Mouse (Mus musculus) urinary bladder, adult 18-20 months (tissue): ENCODE data around the gene Ckap4.
"Not testable (repeated sequence)": the region's sequence is repeated elsewhere in the genome, so short reads cannot be mapped to it uniquely, and the experiment has no call there.

Source experiments
- DNase-seq, 2 experiments: peaks; one replicate each; pipeline ENCODE4 v3.0.0; 2022; ENCODE audit warnings: low spot score in 2 of 2, mixed read lengths in 2 of 2

The Ckap4 gene

DNA sequence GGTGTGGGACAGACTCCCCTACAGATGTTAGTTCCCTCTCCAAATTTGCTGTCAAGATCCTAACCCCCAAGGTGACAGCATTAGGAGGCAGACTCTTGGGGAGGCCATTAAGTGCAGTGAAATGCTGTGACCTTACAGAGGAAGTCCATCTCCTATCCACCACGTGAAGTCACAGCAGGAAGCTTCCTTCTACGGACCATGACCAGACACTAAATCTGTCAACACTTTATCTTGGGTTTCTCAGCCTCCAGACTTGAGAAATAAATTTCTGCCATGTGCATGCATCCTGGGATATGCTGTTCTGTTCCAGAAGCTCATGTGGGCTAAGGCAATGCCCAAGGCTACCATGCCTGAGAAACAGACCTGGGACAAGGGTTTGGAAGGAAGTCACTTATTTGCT, 35.0 kb downstream of the Ckap4 start:
- no peak for DNase-seq

DNA sequence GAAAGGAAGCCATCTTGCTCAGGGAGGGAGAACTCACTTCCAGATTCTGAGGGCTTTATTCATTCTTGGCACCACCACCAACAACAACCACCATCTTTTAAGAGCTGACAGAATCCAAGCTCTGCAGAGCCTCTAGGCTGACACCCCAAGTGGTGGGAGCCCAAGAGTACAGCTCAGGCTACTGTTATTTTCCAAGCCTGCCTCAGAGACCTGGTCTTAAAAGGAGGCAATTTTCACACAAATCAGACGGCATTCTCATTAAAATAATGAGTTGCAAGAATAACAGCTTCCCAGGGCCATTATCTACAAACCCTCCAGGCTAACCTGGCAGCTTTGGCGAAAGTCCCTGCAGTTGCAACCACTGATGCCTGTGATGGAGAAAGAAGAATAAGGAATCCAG, 37.1 kb downstream of the Ckap4 start:
- no peak for DNase-seq

DNA sequence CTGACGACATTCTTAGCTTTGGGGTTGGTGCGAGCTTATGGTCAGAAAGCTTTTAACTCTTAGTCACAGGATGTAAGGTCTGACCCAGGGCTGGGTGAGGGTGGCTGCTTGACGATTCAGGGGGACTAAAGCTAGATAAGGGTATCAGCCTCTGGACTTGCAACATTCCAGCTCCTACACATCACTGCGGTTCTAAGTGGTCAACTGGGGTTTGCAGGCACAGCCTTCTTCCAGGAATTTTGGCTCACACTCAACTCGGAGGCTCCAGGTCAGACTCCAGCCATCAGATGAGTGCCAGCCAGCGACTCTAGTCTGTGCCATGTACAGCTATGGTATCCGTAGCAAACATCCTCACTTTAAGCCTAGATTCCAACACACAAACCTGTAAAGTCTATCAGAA, 39.4 kb downstream of the Ckap4 start:
- no peak for DNase-seq

DNA sequence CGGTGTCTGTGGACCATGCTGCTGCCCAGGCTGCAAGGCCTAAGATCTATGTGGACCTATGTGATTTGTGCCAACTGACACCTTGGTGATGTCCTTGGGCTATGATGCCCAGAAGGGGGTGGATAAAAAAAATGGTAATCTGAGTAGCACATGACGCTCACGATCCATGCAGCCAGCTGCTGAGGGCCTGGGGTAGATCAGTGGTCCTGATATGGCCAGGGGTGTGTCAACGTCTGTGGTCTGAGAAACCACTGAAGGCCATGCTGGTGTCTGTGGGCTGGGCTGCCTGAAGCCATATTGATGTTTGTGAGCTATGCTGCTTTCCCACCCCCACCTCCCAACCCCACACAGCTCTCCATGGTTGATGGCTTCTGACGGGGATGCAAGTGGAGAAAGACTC, 43.7 kb downstream of the Ckap4 start:
- no peak for DNase-seq

DNA sequence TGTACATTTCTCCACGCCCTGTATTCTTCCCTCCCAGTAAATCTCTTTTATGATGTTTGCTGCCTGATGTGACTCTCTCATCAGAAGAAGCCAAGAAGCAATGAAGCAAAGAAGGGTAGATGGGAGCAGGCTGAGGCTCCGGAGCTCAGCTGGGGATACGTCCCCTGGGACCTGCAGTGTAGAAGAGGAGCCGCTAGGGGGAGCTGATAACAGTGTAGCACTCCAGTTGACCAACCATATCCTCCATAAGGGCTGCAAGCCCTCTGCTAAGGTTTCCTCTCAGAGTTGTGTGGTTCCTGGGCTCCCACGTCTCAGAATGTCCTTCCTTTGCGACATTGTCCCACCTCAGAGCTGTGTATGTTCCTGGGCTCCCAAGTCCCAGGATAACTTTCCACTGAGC, 45.5 kb downstream of the Ckap4 start:
- DNase-seq: no peak

DNA sequence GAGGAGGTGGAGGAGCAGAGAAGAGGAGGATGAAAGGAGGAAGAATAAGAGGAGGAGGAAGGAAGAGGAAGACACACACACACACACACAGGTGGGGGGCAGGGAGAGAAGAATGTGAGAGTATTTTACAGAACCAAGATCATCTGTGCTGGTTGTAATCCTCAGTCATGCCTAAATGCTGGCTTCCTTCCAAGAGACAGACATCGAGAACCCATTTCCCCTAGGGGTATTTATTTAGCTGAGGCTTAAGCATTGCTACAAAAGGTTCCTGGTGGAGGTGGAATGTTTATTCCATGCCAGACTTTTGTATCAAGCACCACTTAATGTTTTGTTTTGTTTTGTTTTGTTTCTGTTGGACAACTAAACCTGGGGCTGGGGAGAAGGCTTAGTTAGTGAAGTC, 49.2 kb downstream of the Ckap4 start:
- no peak for DNase-seq

DNA sequence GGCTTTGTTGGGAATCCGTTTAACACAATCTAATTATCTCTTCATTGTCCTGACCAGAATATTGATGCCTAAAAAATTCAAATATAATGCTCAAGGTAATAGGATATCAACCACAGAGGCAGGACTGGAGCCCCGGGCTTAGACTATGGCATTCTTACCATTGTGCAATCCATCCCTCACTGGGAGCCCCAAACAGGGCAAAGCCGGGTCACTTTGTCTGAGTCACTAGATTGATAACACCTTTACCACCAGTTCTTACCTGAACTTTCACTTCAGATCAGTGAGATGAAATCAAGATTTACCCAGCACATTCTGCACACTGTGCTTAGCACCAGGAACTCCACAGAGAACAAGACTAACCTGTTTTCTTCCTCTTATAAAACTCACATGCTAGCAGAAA, 50.3 kb downstream of the Ckap4 start:
- DNase-seq: peak in 1 of 2 experiments; percentile 43

DNA sequence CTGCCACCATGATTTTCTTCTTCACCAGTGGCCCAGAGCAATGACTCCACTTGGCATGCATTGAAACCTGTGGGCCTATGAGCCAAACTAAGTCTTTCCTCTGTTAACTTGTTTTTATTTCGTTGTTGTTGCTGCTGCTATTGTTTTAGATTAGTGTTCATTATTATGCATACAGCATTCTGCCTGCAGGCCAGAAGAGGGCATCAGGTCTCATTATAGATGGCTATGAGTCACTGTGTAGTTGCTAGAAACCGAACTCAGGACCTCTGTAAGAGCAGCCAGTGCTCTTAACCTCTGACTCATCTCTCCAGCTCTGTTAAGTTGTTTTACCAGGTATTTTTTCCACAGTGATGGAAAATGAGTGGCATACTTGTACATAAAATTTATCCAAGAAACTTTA, 50.8 kb downstream of the Ckap4 start:
- DNase-seq: no peak

DNA sequence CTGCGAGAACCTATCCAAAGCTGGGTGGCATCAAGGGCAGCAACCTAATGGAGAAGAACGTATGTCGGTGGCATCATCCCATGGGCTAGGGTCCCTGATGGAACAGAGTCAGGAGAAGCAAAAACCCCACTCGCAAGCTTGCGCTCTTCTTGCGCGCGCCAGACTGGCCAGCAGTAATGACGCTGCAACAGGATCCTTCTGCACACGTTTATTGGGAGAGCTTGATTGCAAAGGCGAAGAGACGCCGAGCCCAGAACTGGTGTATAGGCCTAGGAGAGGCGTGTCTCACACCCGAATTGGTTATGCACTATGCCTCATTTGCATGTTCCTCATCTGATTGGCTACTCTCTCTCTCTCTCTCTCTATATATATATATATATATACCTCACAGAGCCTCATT, 51.4 kb downstream of the Ckap4 start:
- not testable (repeated sequence) for DNase-seq

DNA sequence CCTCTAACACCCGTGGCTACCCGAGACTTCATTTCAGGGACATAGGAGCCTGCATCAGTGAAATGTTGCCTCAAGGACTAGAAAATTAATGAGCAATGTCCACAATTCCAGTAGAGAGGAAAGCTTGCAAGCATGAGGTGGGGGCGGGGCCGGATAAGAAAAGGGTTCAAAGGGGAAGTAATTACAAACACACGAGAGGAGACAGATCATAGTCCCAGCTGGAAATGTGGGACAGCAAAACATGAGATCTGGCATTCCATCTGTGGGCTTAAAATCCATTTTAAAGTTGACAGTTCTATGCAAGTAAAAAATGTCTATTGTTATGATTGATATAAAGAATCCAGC, 52.6 kb downstream of the Ckap4 start:
- no peak for DNase-seq

DNA sequence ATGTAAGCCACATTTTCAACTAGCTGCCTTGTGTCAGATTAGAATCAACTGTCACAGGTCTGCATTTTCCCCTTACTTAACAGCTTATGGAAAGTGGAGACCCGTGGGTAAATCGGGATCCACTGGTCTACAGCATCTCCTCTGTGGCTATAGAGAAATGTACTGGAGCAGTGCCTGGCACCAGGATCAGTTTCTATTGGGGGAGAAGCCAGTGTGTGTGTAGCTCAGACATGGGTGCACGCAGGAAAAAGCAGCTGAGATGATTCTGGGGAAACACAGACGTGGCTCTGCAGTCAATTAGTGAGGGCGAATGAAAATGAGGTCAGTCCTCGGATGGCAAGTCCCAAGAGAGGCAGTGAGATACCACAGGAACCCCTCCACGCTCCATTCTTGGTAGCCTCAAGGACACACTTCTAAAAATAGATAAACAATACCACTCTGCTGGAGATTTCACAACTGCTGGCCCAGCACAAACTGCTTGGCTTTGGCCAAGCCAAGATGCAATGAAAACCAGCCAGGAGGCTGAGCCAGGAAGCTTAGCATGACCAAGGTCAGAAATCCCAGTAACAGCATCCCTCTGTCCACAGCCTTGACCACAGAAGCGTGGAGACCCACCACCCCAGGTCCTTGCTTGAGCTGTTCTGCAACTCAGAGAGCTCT, 53.1 kb downstream of the Ckap4 start:
- DNase-seq: no peak

DNA sequence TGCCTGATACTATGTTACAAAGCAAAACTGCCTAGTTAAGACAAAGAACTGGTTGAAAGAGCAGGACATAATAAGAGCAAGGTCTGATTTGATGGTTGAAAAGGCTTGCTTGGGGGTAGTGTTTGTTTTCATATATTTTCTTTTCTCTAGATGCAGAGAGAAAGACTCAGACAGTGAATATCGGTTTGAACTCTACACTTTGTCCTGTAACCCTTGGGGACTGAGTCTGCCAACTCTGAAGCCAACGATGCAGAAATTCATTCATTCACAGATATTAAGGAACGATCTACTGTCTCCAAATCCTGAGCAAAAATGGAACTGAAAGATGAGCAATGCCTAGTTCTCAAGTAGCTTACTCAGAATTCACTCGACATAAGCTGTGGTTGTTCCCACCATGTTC, 53.7 kb downstream of the Ckap4 start:
- no peak for DNase-seq

DNA sequence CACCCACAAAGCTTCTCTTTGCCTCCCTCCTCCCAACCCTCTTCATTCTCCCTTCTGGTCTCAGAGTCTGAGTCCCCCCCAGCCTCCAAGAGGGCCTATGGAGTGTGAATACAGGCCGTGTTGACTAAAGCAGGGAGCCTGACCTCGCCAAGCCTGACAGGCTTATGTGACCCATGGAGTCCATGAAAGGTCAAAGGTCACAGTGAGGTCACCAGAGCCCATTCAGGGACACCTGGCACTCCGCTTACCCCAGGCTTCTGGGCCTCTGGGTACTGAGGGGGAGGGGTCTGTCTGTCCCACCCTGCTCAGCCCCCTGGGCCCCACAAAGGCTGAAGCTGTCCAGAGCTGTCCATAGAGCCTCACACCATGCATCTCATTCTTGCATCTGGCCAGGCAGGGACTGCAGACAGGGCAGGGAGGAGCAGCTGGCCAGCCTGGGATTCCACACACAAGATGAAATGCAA, 56.2 kb downstream of the Ckap4 start:
- DNase-seq: no peak

DNA sequence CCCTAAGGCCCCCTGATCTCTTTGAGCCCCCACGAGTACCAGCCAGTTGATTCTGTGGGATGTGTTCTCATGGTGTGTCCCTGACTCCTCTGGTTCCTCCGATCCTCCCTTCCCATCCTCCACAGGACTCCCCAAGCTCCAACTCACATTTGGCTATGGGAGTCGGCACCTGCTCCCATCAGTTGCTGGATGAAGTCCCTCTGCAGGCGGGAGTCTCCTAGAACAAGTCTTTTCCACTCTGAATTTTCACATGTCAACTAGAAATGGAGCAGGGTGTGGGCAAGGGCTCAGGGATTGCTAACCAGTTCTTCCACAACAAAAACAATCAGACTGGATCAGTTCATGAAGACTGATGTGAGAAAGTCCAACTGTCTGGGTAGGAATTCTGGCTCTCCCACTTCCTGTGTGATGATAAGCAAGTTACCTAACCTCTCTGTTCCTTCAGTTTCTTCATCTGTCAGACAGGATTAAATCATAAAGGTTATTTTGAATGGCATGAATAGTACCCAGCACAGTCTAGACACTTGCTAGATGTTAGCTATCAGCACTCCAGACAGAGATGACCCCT, 56.7 kb downstream of the Ckap4 start:
- DNase-seq: no peak
